Mouse (Mus musculus): ENCODE measurements around the gene Elac2.
A peak's percentile ranks its signal among the peaks of the same experiment; 100 is the strongest.

The Elac2 gene

GRCm38 (mm10) chr11:64978720-64979488, at the start of gene Elac2:
Elac2 (plus strand) TSS chr11:64979038.
- DNase-seq (ENCODE audit: low read depth, low spot score), result peak; percentile 99

- no peak for DNase-seq (ENCODE audit: low read depth, low spot score)
Observed at GRCm38 (mm10) chr11:64929130-64929529, 49.7 kb upstream of the Elac2 start.

- peak; percentile 12 for DNase-seq (ENCODE audit: low read depth, low spot score)
Observed at GRCm38 (mm10) chr11:64931060-64931770, 47.6 kb upstream of the Elac2 start.

- no peak for DNase-seq (ENCODE audit: low read depth, low spot score)
Observed at GRCm38 (mm10) chr11:64937226-64937625, 41.6 kb upstream of the Elac2 start.

GRCm38 (mm10) chr11:64941193-64941592, 37.6 kb upstream of the Elac2 start:
- DNase-seq (ENCODE audit: low read depth, low spot score), result peak; percentile 41

- no peak for DNase-seq (ENCODE audit: low read depth, low spot score)
Observed at GRCm38 (mm10) chr11:64949782-64950181, 29.1 kb upstream of the Elac2 start.

DNA sequence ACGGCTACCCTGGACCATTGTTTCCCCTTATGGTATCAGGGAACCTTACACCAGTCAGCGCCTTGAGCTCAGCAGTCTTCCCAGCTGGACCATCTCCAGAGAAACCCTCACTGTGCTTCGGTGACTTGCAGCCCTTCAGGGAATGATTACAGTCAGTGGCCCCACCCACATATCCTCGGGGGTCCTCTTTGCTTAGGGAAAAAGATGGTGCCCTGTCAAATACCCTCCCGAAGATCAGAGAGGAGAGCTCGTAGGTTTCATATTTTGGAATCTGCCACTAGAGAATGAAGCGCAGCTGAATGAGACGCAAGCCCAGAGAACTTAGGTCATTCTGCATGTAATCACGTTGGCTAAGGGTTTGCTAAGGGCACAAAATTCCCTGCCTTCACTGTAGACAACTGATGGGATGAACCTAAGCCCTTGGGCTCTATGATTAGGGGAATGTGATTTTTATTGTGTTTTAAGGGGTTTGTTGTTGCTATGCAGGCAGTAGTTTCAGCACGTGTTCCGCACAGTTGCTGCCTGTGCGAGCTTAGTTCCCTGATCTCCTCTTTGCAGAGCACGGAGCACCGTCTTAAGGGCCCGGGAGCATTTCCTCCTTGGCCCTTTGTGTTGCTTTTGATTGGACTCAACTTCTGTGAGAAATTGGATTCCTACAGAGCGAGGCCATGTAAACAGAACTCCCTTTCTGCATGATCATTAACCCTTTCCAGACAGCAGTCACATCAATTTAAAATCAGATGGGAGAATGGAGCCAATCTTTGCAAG, 21.7 kb upstream of the Elac2 start:
- DNase-seq (ENCODE audit: low read depth, low spot score), result peak; percentile 10

DNA sequence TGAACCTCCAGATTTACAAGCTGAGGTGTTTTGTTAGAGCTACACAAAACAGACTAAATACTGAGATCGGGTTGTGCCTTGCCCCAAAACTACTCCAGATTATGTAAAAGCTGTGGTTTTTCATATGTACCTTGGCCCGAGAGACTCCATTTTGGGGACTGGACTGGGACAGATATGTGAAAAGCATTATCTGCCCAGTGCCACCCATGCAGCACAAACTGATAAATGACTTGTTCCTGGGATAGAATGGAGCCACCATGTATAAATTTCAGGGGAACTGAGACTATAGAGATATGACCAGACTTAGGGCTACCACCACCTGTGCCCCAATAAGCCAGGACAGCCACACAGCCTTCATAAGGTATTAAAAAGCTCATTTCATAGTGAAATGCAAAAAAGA, 16.2 kb upstream of the Elac2 start:
- DNase-seq (ENCODE audit: low read depth, low spot score), result no peak

DNA sequence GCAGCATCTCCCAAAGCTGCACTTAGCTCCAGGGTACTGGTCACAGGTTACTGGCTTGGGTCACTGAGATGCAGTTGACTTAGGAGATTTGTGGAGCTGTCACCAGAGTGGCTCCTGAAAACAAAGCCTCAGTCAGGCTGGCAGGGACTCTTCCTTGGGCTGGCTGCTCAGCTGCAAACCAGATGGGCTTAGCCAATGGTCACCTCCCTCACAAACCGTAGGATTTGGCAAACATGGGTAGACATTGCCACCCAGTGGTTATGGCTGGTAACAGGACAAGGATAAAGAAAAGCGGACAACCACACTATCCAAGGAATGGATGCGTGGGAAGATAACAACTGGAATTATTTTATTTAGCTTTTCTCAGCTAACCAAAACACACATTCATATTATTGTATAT, 10.3 kb upstream of the Elac2 start:
- DNase-seq (ENCODE audit: low read depth, low spot score), result peak; percentile 86

DNA sequence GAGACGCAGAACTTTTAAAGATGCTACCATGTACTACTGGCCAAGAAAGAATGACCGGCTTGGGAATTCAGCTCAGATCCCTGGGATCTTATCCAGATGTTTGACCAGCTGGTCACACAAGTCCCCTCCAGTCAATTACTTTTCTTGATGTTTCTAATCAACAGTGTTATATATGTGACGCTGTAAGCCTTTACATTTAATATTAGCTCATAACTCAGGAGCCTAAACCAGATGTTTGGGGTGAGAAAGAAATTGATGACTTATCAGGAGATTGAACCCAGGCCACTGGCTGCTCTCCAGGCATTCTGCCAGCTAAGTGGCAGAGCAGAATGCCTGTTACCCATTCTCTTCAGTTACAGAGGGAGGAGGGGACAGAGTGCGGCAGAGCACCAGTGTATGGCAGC, 9.9 kb upstream of the Elac2 start:
- DNase-seq (ENCODE audit: low read depth, low spot score), result no peak

- no peak for DNase-seq (ENCODE audit: low read depth, low spot score)
Observed at GRCm38 (mm10) chr11:64971471-64971988, 7.3 kb upstream of the Elac2 start.

GRCm38 (mm10) chr11:64972418-64972817, 6.4 kb upstream of the Elac2 start:
- no peak for DNase-seq (ENCODE audit: low read depth, low spot score)

- no peak for DNase-seq (ENCODE audit: low read depth, low spot score)
Observed at GRCm38 (mm10) chr11:64979489-64979845, 629 bp downstream of the Elac2 start.

DNA sequence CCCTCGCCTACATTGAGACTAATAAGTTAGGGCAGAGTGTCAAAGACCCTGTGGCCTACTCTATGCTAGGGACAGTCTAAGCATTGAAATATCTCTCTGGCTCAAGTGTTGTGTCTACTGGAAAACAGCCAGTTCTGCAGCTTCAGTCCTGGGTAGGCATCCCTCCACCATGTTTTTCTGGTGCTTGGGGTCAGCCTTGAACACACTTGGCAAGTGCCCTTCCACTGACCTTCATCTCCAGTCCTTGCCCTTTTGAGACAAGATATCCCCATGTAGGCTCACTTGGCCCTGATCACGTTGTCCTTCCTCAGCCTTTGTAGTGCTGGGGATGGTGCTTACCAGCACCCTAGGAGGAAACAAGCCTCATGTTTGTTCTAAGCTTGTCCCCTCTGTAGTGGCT, 9.7 kb downstream of the Elac2 start:
- DNase-seq (ENCODE audit: low read depth, low spot score), result no peak

DNA sequence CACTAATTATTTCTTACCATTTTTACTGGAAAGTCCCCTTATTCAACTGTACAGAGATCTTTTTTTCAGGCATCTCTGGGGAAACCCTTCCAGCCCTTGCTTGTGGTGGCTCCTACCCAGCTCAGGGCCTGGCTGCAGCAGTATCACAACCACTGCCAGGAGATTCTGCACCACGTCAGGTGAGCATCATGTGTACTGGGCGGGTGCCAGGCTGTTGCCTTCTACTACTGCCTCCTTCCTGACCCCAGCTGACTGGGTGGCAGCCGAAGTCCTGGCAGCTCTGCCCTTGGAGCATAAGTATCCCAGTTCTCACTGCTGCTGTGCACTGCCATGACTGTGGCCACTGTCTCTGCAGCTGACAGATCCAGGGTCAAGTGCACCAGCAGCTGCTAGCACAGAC, 19.6 kb downstream of the Elac2 start:
- no peak for DNase-seq (ENCODE audit: low read depth, low spot score)

- peak; percentile 70 for DNase-seq (ENCODE audit: low read depth, low spot score)
Observed at GRCm38 (mm10) chr11:64999685-65000084, 20.8 kb downstream of the Elac2 start.

DNA sequence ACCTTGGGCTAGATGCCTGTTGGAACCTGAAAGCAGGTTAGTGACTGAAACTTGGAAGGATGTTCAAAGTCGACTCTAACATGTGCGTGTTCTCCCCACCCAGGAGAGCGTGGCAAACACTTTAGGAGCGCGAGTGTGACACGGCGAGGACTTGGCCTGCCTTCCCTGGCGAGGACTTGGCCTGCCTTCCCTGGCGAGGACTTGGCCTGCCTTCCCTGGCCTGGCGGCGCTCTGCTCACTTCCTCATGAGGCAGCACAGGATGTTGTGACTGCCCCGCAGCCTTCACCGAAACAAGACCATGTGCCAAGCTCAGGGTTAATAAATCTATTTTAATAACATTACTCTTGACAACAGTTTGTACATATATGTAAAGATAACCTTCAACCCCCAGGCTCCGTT, 22.9 kb downstream of the Elac2 start:
- no peak for DNase-seq (ENCODE audit: low read depth, low spot score)

GRCm38 (mm10) chr11:65003611-65004010, 24.8 kb downstream of the Elac2 start:
- no peak for DNase-seq (ENCODE audit: low read depth, low spot score)

DNA sequence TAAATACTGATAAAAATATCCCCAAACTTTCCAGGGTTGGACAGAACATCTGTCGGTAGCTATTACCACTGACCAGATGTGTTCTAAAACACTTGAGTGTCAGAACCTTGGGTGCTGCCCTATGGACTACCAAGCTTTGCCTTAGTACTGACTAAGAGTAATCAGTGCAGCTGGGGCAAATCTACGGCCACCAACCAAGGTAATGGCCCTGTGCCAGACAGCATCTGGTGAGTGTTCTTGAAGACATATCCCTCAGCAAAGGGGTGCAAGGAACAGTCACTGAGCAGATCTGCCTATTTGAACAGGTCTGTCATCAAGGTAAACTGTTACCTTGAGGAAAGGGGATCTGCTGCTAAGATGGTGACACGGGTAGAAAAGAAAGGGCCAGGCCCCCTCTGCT, 26.0 kb downstream of the Elac2 start:
- DNase-seq (ENCODE audit: low read depth, low spot score), result no peak

DNA sequence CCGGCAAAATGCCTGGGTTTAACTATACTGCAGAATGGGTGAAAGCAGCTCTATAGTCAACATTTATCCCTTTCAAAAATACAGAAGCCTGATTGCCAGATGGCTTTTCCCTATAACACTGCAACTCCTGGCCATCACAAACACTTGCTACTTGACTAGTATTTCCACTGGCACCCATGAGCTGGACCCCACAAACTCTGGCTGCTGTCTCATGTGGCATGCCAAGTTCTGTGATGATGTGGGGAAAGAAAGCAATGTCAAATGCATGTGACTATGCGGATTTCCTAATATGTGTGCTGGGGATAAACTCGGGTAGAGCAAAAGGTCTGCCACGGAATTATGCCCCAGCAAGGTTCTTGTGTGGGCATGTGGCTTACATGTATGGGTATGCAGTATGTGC, 27.2 kb downstream of the Elac2 start:
- no peak for DNase-seq (ENCODE audit: low read depth, low spot score)

- no peak for DNase-seq (ENCODE audit: low read depth, low spot score)
Observed at GRCm38 (mm10) chr11:65013906-65014305, 35.1 kb downstream of the Elac2 start.

DNA sequence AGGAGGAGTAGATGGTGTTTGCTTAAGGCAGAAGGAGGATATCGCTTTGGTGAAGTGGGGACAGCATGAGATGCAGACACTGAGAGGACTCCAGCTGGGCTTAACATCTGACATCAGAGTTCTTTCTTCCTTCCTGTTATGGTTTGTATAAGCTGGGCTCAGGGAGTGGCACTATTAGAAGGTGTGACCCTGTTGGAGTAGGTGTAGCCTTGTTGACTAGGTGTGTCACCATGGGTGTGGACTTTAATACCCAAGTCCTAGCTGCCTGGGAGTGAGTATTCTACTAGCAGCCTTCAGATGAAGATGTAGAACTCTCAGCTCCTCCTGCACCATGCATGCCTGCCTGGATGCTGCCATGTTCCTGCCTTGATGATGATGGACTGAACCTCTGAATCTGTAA, 37.9 kb downstream of the Elac2 start:
- no peak for DNase-seq (ENCODE audit: low read depth, low spot score)

Data from brain, adult 2 months (tissue).